Mouse (Mus musculus) left cerebral cortex, postnatal 36 days (tissue): ENCODE data around the gene Srprb. TPM values are rescaled to one million over a fixed set of nuclear protein-coding genes. Genes with fewer than 3 reads are reported as not detected.

Source experiments
- DNase-seq, 2 experiments: peaks; one replicate each; pipeline ENCODE4 v3.0.0; 2021 to 2022; ENCODE audit warnings: low spot score in 2 of 2, mixed read lengths in 1 of 2
- intact Hi-C: fragments of 180-260 bp; cut with DNase I; formaldehyde crosslinking; loops from one replicate; pipeline ENCODE4 v1.15.1; 2025
- total RNA-seq, 2 experiments: library from RNA; stranded (reverse); gene quantifications; 2 replicates each; pipeline ENCODE4 v1.2.3; 2021

The Srprb gene
- 10 to 100 TPM; 18.5 to 19.3 TPM for total RNA-seq

GRCm38 (mm10) chr9:103201561-103202260 lies at the start of gene Srprb:
Gene Srprb (minus strand): TSS chr9:103202137.
- peak; percentile 90 to 93 for DNase-seq
- intact Hi-C loops = loop anchor here (10.0 kb wide), 1 partner anchor 297 kb away; no protein-coding TSS in a partner anchor

GRCm38 (mm10) chr9:103248618-103249017 lies 46.7 kb upstream of the Srprb start:
- intact Hi-C loops = no loop called here
- no peak for DNase-seq

DNA sequence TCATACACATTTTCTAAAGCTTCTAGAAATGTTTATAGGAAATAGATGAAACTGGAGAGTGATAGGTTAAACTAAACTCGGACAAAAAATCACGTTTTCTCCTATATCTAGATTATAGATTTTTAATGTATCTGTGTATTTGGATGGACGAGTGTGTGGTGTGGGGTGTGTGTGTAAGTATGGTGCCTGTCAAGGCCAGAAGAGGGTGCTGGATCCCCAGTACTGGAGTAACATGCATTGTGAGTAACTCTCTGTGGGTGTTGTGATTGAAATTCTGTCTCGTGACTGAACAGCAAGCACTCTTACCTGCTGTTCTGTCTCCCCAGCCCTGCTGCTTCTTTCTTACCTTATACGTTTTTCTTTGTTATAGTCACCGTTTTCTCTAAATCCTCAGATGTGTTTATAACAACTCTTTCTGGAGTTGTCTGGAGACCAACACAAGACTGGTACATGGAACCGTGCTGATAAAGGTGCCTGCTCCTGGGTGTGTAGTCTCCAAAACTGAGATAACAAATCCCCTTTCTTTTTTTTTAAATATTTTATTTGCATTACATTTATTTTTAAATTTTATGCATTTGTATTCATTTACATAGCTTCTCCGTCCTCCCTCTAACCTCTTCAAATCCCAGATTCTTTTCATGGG lies 44.7 kb upstream of the Srprb start:
- intact Hi-C loops = no loop called here
- no peak for DNase-seq

DNA sequence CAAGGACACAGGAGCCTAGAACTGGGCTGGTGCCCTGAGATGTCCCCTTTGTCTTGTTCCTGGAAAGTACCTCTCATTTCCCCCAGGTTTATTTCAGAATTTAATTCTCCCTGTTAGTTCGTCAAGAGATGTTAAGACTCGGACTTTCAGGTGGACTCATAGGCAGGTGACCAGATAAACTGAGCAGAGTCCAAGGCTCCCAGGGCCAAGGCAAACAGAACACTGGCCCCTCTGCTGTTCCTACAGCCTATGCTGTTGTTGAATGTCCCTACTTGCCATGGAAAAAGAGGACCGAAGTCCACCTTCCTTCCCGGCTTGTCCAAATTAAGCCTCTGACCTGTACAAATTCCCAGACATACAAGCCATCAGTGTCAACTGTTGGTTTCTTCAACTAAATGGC lies 41.7 kb upstream of the Srprb start:
- intact Hi-C loops = no loop called here
- no peak for DNase-seq

GRCm38 (mm10) chr9:103241206-103241605 lies 39.3 kb upstream of the Srprb start:
- DNase-seq = no peak
- intact Hi-C loops = no loop called here

DNA sequence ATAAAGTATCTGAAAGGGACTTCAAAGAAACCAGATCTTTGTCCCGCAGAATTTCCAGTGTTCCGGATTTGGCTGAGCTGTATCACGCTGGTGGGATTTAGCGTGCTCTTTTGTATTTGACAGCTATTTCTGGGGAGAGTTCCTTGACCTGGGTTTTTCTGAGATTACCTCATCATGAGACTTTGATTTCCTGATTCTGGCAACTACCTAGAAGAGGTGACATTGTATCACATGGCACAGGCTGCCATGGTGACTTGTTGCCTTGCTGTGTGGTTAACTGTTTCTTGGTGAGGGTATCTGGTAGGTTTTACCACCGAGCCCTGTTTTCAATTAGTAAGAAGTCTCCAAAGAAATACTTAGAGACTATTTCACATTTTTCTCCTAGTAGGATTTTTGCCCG lies 37.5 kb upstream of the Srprb start:
- intact Hi-C loops = no loop called here
- no peak for DNase-seq

GRCm38 (mm10) chr9:103234565-103235165 lies 32.7 kb upstream of the Srprb start:
- intact Hi-C loops = no loop called here
- no peak for DNase-seq

- intact Hi-C loops = no loop called here
- no peak for DNase-seq
These were observed 32.1 kb upstream of the Srprb start for GRCm38 (mm10) chr9:103234059-103234458.

GRCm38 (mm10) chr9:103233006-103233395 lies 31.1 kb upstream of the Srprb start:
- intact Hi-C loops = no loop called here

DNA sequence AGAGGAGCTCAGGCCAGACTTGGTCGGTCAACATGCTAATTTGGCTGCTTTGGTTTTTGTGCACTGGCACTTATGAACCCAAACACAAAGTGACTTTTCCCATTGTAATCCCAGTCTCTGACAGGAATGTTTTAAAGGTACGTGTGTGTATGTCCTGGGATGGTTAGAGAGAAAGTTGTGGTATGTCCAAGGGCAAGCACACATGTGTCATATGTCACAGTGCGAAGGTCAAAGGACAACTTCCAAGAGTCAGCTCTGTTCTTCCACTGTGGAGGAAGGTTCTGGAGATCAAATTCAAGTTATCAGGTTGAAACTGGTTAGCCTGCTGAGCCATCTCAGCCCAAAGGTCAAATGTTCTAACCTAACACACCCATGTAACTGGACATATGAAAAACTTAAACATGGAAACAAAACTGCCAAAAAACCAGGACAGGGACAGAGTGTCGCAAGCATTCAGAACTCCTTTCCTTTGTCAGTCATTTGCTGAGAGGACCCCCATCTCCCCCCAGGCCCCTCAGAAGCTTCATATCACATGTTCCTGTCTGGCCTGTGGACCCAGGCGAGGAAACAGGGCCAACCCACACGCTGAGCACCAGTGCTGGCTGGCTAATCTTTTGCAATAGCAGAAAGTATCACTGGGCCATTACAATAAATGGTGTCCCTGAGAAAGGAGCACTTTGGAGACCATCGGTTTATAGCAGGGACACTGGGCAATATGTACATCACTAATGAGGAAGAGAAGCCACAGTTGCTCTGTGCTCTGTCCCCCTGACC lies 30.5 kb upstream of the Srprb start:
- intact Hi-C loops = no loop called here

More at GRCm38 (mm10) chr9:103233006-103233395, 31.1 kb upstream of the Srprb start:
- no peak for DNase-seq

GRCm38 (mm10) chr9:103230151-103230951 lies 28.4 kb upstream of the Srprb start, which contains the start of the genes Gm20425 and Trf:
Gene Gm20425 (minus strand): TSS chr9:103230307.
Gene Trf (minus strand): TSS chr9:103230444.
- peak; percentile 30 to 43 for DNase-seq
- intact Hi-C loops = no loop called here

More for the DNA sequence above, 30.5 kb upstream of the Srprb start:
- no peak for DNase-seq

DNA sequence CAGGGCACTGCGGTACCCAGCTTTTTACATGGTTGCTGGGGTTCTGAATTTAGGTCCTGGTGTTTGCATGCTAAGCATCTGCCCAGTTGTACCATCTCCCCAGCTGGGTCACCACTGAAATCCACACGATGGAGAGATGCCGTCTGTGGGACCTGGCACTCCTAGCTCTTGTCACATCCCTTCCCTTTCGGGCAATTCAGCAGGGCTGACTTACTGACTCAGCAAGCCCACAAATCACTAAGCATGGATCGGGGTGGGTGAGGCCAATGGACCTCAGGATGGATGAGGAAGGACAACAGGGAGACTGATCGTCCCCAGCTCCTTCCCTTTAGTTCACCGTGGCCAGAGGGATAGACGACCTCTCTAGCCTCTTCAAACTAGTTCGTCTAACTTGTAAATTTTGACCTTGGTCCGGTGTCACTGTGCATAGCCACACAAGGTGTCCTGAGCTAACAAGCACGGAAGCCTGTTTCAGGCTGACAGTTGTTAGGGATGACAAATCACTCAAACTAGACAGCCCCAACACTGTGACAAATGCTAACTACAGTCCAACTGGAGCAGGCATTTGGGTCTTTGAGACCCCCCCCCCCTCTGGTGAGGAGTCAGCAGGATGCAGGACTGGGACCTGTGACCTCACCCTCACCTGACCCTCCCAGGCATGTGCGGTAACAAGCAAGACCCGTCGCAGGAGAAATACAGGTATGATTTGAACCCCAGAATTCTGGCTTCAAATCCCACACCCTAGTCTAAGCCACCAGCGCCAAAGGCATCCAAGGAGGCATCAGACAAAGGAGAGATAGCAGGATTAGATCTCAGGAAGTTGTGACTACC lies 27.3 kb upstream of the Srprb start:
- DNase-seq = no peak
- intact Hi-C loops = loop anchor here (5.0 kb wide), 1 partner anchor 73 kb away; no protein-coding TSS in a partner anchor

DNA sequence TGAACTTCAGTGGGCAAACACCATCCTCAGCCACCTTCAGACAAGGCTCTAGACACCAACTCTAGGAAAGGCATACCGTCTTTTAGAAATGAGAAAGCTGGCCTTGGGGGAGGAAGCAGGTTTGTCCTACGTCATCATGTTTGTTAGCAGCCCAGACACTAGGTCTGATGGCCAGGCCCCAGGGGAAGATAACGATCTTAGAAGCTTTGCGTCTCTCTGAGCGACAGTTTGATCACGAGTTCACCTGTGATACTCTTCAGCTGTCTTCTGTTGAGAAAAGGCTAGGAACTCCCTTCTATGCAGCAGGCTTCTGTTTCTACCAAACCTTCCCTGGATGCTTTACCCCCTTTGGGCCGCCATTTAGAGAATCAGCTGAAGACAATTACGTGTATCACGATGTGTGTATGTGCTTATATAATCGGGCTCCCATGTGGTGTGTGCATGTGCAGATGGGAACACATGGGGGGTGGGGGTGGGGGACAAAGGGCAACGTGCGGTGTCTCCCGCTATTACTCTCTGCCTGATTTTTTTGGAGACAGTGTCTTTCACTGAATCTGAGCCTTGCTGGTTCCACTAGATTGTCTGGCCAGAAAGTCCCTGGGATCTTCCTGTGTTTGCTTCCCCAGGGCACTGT lies 26.6 kb upstream of the Srprb start:
- intact Hi-C loops = loop anchor here (5.0 kb wide), 1 partner anchor 74 kb away; no protein-coding TSS in a partner anchor
- DNase-seq = no peak

DNA sequence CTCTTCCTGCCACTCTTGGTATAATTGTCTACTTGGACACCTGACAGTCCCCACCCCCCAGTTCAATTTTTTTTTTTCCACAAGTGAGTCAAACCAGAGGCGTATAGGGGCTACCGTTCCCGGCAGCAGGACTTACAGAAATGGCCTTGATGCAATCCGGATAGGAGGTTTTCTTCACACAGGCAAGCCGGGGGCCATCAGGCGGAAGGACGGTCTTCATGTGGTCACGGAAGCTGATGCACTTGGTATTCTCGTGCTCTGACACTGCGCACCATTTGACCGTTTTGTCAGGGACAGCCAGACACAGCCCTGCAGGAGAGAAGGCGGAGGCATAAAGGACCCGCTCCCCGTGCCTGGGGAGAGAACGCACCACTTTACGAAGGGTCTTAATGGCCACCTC lies 25.8 kb upstream of the Srprb start:
- intact Hi-C loops = loop anchor here (5.0 kb wide), 1 partner anchor 75 kb away; no protein-coding TSS in a partner anchor

GRCm38 (mm10) chr9:103226806-103227205 lies 24.9 kb upstream of the Srprb start:
- no peak for DNase-seq
- intact Hi-C loops = loop anchor here (5.0 kb wide), 1 partner anchor 75 kb away; no protein-coding TSS in a partner anchor

More for the DNA sequence above, 25.8 kb upstream of the Srprb start:
- DNase-seq = no peak

- DNase-seq = no peak
- intact Hi-C loops = loop anchor here (5.0 kb wide), 1 partner anchor 77 kb away; no protein-coding TSS in a partner anchor
These were observed 23.5 kb upstream of the Srprb start for GRCm38 (mm10) chr9:103225464-103225863.

DNA sequence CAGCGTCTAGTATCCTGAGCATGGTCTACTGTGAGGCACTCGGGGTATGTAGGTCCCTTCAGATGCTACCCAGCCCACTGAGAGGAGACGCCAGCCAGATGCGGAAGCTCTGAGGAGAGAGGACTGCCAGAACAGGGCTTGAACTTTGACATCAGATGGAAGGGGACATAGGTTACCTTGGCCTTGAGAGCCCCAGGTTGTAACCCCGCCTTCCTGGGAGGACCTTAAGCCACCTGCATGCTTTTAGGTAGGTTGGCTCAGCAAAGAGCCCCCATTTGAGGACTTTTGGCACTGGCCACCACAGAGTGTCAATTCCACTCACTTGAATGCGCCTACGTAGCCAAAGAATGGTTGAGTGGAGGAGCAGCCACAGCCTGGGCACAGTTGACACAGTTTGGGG lies 22.8 kb upstream of the Srprb start:
- no peak for DNase-seq
- intact Hi-C loops = loop anchor here (5.0 kb wide), 1 partner anchor 78 kb away; no protein-coding TSS in a partner anchor
